Mouse (Mus musculus): ENCODE data around the gene Lrrc49. TPM values are rescaled to one million over a fixed set of nuclear protein-coding genes. Genes with fewer than 3 reads are reported as not detected.

The Lrrc49 gene
- polyA plus RNA-seq, 1 experiment from 2014 or later, result 80.4 TPM

DNA sequence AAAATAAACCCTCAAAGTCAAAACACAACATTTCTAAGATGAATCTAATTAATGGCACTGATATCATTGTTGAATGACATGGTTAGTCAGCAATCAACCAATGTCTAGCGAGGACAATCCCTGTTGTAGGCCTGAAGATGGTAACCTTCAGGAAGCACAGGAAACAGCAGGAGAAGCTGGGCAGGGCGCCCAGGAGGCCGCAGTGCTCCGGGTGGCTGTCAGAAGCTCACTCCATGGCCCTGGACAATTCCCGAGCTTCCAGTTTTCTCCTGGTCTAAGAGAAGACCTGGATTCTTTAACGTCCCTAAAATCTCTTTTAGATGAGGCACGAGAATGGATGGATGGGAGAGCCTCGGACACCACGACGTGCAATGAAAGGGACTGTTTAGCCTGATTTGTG is 99.0 kb downstream of the Lrrc49 start:
- H3K27ac ChIP-seq, result no peak overlapping the region
- ATAC-seq (replicated peaks), result no peak
- H3K4me3 ChIP-seq, result no peak overlapping the region
- H3K4me2 ChIP-seq, result no peak overlapping the region
- H3K9me3 ChIP-seq, result no peaks in the 10 kb centered on the region
- no peaks in the 10 kb centered on the region for H3K4me1 ChIP-seq
- no peaks in the 10 kb centered on the region for H3K27me3 ChIP-seq (replicated peaks)
- H3K9ac ChIP-seq, result no peak overlapping the region
- H3K36me3 ChIP-seq (replicated peaks), result peaks cover 52% of the 10 kb centered on the region
- 93% methylated on average over 10 of the region's 10 CpGs for WGBS

DNA sequence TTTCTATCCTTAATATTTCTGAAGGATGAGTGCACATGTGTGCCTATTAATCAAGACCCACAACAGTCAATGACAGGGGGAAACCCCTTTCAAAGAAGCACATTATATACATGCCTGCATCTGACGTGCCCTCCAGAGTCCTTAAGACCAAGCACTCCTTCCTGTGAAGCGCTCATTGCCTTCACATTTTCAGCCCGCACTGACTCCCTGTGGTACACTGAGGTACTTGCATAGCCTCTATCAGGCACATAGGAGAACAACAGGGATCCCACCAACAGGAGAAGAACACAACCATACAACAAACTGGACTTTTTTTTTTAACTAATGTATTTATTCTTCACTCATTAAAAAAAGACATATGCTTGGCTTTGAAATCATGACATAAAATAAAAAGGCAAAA is 101.0 kb downstream of the Lrrc49 start:
- no peaks in the 10 kb centered on the region for H3K27me3 ChIP-seq (replicated peaks)
- H3K27ac ChIP-seq, result no peak overlapping the region
- no peaks in the 10 kb centered on the region for H3K9me3 ChIP-seq
- peaks cover 46% of the 10 kb centered on the region for H3K36me3 ChIP-seq (replicated peaks)
- 88% methylated on average over 3 of the region's 3 CpGs for WGBS
- H3K9ac ChIP-seq, result no peak overlapping the region
- ATAC-seq (replicated peaks), result no peak
- no peak overlapping the region for H3K4me2 ChIP-seq
- no peaks in the 10 kb centered on the region for H3K4me1 ChIP-seq
- no peak overlapping the region for H3K4me3 ChIP-seq

DNA sequence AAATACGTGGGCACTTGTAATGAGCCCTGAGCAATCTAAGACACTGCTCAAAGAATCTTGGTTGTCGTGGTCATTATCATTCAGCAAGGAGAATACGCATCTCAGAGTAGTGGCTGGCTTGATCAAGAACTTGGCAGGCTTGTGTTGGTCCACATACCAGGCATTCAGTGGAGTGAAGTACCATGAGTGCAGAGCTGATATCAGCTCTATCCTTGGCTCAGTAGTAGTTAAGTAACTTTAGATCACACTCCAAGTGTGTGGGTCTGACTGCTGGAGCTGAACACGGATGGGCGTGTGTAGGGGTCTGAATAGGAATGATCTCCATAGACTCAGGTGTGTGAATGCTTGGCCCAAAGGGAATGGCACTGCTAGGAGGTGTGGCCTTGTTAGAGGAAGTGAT is 102.8 kb downstream of the Lrrc49 start:
- Histone ChIP-seq H3K4me1 (no peaks in the 10 kb centered on the region), H3K9ac (no peak overlapping the region), H3K4me2 (no peak overlapping the region), H3K27ac (no peak overlapping the region), H3K36me3 (replicated peaks) (peaks cover 42% of the 10 kb centered on the region), H3K4me3 (no peak overlapping the region), H3K9me3 (no peaks in the 10 kb centered on the region), H3K27me3 (replicated peaks) (no peaks in the 10 kb centered on the region)
- 96% methylated on average over 5 of the region's 5 CpGs for whole genome bisulfite sequencing
- ATAC-seq (replicated peaks), result no peak

DNA sequence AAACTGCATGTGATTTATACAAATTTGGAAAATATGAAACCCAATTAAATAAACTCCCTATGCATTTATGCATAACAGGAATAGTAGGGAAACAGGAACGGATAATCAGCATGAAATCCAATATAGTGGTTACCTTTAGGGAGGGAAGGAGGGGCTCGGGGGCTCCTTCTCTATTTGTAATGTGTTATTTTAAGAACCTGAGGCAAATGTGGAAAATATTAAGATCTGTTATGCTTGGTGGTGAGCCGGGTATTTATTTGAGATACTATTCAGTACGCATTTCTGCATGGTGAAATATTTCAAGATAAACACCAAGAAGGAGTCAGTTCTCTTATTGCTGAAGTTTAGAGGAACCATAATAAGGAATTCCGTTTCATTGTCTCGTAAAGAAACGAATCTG is 105.4 kb downstream of the Lrrc49 start:
- no peak for ATAC-seq (replicated peaks)
- no peak overlapping the region for H3K27ac ChIP-seq
- H3K4me1 ChIP-seq, result no peaks in the 10 kb centered on the region
- no peak overlapping the region for H3K4me3 ChIP-seq
- no peaks in the 10 kb centered on the region for H3K9me3 ChIP-seq
- 82% methylated on average over 7 of the region's 7 CpGs for WGBS
- H3K4me2 ChIP-seq, result no peak overlapping the region
- peaks cover 29% of the 10 kb centered on the region for H3K36me3 ChIP-seq (replicated peaks)
- H3K9ac ChIP-seq, result no peak overlapping the region
- no peaks in the 10 kb centered on the region for H3K27me3 ChIP-seq (replicated peaks)

DNA sequence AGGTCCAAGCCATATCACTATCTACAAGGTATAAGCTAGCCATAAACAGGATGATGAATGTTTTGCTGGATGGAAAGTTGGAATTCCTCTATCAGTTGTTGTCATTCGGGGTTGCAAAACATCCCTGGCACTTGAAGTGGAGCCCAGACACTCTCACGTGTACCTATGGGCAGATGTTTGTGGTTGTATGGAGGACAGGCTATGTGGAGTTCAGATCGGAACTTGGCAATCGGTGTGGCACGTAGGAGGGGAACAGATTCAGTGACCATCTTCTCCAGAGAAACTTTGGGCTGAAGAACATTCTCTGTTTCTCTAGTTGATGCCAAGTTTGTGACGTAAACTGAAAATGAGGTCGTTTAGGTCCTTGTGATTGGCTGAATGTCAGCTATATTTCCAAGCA is 114.9 kb downstream of the Lrrc49 start:
- no peak overlapping the region for H3K4me2 ChIP-seq
- no peak for ATAC-seq (replicated peaks)
- H3K9me3 ChIP-seq, result no peaks in the 10 kb centered on the region
- peaks cover 6% of the 10 kb centered on the region; the same call in 1 of the 2 replicates for H3K36me3 ChIP-seq (replicated peaks)
- no peak overlapping the region for H3K4me3 ChIP-seq
- WGBS, result 91% methylated on average over 7 of the region's 7 CpGs
- H3K9ac ChIP-seq, result no peak overlapping the region
- no peaks in the 10 kb centered on the region for H3K4me1 ChIP-seq
- H3K27ac ChIP-seq, result no peak overlapping the region
- no peaks in the 10 kb centered on the region for H3K27me3 ChIP-seq (replicated peaks)

DNA sequence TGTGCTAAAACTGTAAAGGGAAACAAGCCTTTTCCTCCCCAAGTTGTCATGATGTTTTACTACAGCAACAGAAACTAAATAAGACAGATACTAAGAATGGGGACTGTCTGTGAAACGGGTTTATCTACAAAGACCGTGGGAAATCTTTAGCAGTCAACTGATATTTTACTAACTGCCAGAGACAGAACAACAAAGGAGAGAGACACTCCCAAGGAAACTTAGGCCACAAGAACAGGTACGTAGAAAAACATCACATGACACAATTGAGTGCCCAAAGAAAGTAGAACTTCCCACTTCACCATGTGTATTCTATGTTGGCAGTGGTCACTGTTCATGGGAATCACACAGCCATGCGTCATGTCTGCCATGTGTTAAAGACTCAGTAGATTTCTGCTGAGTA is 116.2 kb downstream of the Lrrc49 start:
- H3K9ac ChIP-seq, result no peak overlapping the region
- peak overlapping the region; percentile 48; the same call in 1 of the 2 replicates for H3K27ac ChIP-seq
- no peaks in the 10 kb centered on the region for H3K4me1 ChIP-seq
- no peaks in the 10 kb centered on the region for H3K9me3 ChIP-seq
- H3K4me3 ChIP-seq, result no peak overlapping the region
- ATAC-seq (replicated peaks), result no peak
- no peak overlapping the region for H3K4me2 ChIP-seq
- H3K27me3 ChIP-seq (replicated peaks), result no peaks in the 10 kb centered on the region
- 93% methylated on average over 4 of the region's 4 CpGs for WGBS
- no peaks in the 10 kb centered on the region for H3K36me3 ChIP-seq (replicated peaks)

DNA sequence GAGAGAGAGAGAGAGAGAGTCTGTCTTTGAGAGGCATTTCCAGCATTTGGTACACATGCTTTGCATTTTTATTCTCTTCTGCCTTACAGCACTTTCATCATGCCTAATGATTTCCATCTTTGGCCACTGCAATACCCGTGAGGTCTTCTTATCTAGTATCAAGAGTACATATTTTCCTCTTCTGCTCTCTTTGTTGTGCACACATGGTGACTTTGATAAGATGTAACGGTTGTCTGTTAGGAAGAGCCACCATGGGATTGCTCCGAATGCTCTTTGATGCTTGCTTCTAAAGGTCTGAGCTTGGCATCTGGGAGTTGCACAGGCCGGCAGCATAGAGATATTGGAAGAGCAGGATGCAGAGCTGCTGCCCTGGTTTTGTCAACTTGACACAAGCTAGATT is 116.9 kb downstream of the Lrrc49 start:
- Histone ChIP-seq H3K36me3 (replicated peaks) (no peaks in the 10 kb centered on the region), H3K9ac (no peak overlapping the region), H3K4me3 (no peak overlapping the region), H3K4me1 (no peaks in the 10 kb centered on the region), H3K27ac (peak overlapping the region; percentile 48), H3K4me2 (no peak overlapping the region), H3K9me3 (no peaks in the 10 kb centered on the region), H3K27me3 (replicated peaks) (no peaks in the 10 kb centered on the region)
- whole genome bisulfite sequencing, result 45% methylated on average over 4 of the region's 4 CpGs
- peak; percentile 42; the same call in 1 of the 2 replicates for ATAC-seq (replicated peaks)

DNA sequence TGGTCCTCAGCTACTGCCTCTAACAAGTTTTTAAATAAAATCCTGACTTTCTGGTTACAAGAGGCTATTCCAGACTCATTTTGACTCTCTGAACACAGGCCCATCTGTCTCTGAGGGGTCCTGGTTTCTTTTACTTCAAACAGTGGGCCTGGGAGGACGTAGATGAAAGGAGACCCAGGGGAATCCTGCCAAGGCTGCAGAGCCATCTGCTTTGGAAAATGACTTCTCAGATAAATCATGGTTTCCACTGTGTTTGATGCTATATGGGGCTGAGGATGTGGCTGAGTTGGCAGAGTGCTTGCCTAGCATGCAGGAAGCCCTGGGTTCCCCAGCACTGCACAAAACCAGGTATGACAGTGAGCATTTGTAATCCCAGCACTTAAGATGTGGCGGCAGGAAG is 118.6 kb downstream of the Lrrc49 start:
- WGBS, result 59% methylated on average over 2 of the region's 2 CpGs

DNA sequence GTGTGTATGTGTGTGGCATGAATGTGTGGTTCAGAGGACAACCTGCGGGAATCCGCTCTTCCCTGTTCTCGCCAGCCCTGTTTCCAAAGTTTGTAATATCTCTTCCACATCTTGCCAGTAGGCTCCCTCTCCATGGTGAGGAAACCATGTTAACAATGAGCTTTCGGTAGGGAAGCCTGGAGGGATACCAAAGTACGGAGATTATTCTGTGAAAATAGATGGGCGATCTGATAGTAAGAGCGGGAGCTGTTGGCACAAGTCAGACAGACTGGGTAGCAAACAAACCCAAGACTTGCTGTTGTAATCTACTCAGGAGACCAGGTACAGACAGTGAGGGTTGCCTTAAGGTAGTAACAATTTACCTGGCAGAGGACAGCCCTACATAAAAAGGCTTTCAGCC is 124.1 kb downstream of the Lrrc49 start:
- H3K4me3 ChIP-seq, result no peak overlapping the region
- no peak overlapping the region for H3K27ac ChIP-seq
- no peak overlapping the region for H3K4me2 ChIP-seq
- ATAC-seq (replicated peaks), result no peak
- H3K4me1 ChIP-seq, result peaks cover 16% of the 10 kb centered on the region
- H3K27me3 ChIP-seq (replicated peaks), result no peaks in the 10 kb centered on the region
- WGBS, result 92% methylated on average over 7 of the region's 7 CpGs
- no peaks in the 10 kb centered on the region for H3K9me3 ChIP-seq
- no peak overlapping the region for H3K9ac ChIP-seq
- no peaks in the 10 kb centered on the region for H3K36me3 ChIP-seq (replicated peaks)

More for the DNA sequence above, 118.6 kb downstream of the Lrrc49 start:
- Histone ChIP-seq H3K9me3 (no peaks in the 10 kb centered on the region), H3K4me3 (no peak overlapping the region), H3K36me3 (replicated peaks) (no peaks in the 10 kb centered on the region), H3K4me1 (no peaks in the 10 kb centered on the region), H3K27me3 (replicated peaks) (no peaks in the 10 kb centered on the region), H3K27ac (no peak overlapping the region), H3K4me2 (no peak overlapping the region), H3K9ac (no peak overlapping the region)
- ATAC-seq (replicated peaks), result no peak

DNA sequence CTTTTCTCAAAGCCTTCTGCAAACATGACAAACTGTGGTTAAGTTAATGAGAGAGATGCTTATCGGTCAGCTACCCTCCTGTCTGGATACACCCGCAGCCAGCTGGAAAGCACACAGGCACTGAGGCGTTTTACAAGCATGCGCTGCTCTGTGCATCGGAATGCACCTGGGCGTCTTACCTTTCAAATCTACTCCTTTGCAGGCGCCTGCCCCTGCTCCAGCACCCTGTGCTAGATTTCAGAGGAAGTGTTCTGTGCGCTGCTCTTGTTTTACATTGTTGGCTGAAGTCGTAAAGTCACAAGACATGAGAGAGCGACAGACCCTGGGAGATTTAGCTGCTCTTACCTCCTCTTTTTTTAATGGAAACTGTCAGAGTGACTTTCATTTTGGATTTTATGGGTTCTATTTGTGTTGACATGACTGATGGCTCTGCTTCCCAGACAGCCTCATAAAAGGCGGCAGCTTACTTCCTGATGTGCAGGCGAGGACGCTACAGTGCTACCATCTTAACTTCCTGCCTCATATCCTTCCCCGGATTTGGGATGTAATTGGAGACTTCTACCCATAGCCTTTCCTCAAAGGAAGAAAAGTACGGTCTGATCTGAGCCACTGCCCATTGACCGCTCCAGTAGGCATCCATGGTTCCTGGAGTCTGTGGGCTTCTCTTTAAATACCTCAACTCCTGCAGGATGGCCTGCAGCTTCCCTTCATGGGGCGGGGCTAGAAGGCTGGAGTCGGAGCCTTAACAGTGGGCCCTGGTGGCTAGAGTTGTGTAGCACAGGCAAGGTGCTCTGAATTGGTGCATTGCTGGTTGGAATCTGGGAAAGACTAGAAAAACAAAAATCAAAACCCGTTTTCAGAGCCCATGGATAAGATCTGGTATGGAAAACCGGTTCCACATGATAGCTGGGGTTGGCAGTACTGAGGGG is 125.3 kb downstream of the Lrrc49 start:
- no peak for ATAC-seq (replicated peaks)
- no peak overlapping the region for H3K4me3 ChIP-seq
- no peak overlapping the region for H3K9ac ChIP-seq
- no peak overlapping the region for H3K27ac ChIP-seq
- no peaks in the 10 kb centered on the region for H3K9me3 ChIP-seq
- H3K36me3 ChIP-seq (replicated peaks), result no peaks in the 10 kb centered on the region
- WGBS, result 74% methylated on average over 20 of the region's 20 CpGs
- H3K27me3 ChIP-seq (replicated peaks), result no peaks in the 10 kb centered on the region
- H3K4me2 ChIP-seq, result no peak overlapping the region
- peaks cover 16% of the 10 kb centered on the region for H3K4me1 ChIP-seq

DNA sequence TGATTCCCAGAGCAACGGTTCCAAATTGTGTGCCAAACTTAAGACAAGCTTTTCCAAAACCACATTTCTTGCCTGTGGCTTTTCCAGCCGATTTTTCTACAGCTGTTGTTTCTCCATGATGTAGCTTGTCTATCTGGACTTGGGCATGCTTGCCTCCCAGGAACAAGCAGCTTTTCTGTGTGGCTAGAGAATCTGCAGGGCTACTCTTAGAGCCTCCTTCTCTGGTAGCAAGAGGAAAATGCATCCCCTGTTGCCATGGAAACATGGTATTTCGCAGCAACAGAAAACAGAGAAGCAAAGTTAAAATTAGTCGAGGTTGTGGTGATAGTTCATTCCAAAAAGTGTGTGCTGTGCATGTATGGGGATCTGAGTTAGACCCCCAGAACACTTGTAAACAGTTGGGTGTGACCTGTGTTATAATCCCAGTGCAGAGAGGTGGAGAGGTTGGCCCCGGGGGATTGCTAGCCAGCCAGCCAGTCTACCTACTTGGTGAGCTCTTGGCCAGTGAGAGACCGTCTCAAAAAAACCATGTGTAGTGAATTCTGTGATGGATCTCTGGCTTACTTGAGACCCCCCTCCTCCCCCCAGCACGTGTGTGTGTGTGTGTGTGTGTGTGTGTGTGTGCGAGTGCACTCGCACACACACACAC is 126.2 kb downstream of the Lrrc49 start:
- no peaks in the 10 kb centered on the region for H3K9me3 ChIP-seq
- 53% methylated on average over 9 of the region's 9 CpGs for WGBS
- H3K36me3 ChIP-seq (replicated peaks), result no peaks in the 10 kb centered on the region
- H3K9ac ChIP-seq, result no peak overlapping the region
- peaks cover 16% of the 10 kb centered on the region for H3K4me1 ChIP-seq
- no peak for ATAC-seq (replicated peaks)
- H3K4me3 ChIP-seq, result no peak overlapping the region
- H3K27me3 ChIP-seq (replicated peaks), result no peaks in the 10 kb centered on the region
- peak overlapping the region; percentile 0; the same call in 1 of the 2 replicates for H3K4me2 ChIP-seq
- no peak overlapping the region for H3K27ac ChIP-seq

DNA sequence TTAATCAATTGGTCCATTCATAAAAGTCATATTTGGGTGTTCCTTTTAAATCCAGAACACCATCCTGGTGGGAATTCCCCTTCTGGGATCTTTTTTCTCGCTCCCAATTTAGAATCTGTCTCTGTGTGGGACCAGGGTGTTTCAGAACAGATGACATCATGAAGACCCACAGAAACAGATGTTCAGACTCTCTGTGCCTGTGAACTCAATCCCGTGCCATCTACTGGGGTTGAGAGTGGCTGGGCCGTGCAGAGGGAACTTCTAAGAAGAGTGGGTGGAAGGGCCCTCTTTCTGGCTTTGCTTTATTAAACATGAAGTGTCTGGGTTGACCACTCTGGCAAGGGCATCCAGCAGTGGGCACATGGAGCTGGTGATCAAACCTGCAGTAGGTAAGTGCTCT is 129.5 kb downstream of the Lrrc49 start:
- H3K27me3 ChIP-seq (replicated peaks), result no peaks in the 10 kb centered on the region
- no peak for ATAC-seq (replicated peaks)
- no peaks in the 10 kb centered on the region for H3K9me3 ChIP-seq

More for the DNA sequence above, 129.5 kb downstream of the Lrrc49 start:
- Histone ChIP-seq H3K36me3 (replicated peaks) (no peaks in the 10 kb centered on the region), H3K4me2 (no peak overlapping the region), H3K4me1 (peaks cover 16% of the 10 kb centered on the region), H3K27ac (no peak overlapping the region), H3K9ac (no peak overlapping the region), H3K4me3 (no peak overlapping the region)
- WGBS, result 86% methylated on average over 3 of the region's 3 CpGs
